Mouse (Mus musculus): ENCODE measurements at regions not wholly inside any gene's neighbourhood (a gene's known extent, or its start where the extent isn't known, plus 50 kb on each side); places are given as distances from the start of the nearest gene placed in this dataset.

- no peaks in the 10 kb centered on the region for H3K27me3 ChIP-seq
- H3K4me2 ChIP-seq (replicated peaks): no peak overlapping the region
- no peaks in the 10 kb centered on the region for H3K36me3 ChIP-seq
- H3K4me3 ChIP-seq (replicated peaks): no peak overlapping the region
- no peaks in the 10 kb centered on the region for H3K9me3 ChIP-seq (replicated peaks)
- no peaks in the 10 kb centered on the region for H3K4me1 ChIP-seq
- ATAC-seq (ENCODE audit: insufficient number of reproducible peaks, low FRiP score, low TSS enrichment, low read depth): no peak
- H3K9ac ChIP-seq: no peak overlapping the region
- WGBS: 51% methylated on average over 4 of the region's 4 CpGs
- no peak overlapping the region for H3K27ac ChIP-seq (replicated peaks)
Measured at GRCm38 (mm10) chr7:111969198-111969887, 54.0 kb upstream of the Usp47 start.

GRCm38 (mm10) chr7:111968261-111968660 lies 55.0 kb upstream of the Usp47 start:
- no peaks in the 10 kb centered on the region for H3K36me3 ChIP-seq
- WGBS: 56% methylated on average over 5 of the region's 5 CpGs

GRCm38 (mm10) chr7:111966716-111967115 lies 56.6 kb upstream of the Usp47 start:
- Histone ChIP-seq H3K27me3 (no peaks in the 10 kb centered on the region), H3K9me3 (replicated peaks) (no peaks in the 10 kb centered on the region), H3K9ac (no peak overlapping the region), H3K27ac (replicated peaks) (no peak overlapping the region), H3K36me3 (no peaks in the 10 kb centered on the region), H3K4me2 (replicated peaks) (no peak overlapping the region), H3K4me3 (replicated peaks) (no peak overlapping the region), H3K4me1 (no peaks in the 10 kb centered on the region)
- 70% methylated on average over 3 of the region's 3 CpGs for whole genome bisulfite sequencing
- no peak for ATAC-seq (ENCODE audit: insufficient number of reproducible peaks, low FRiP score, low TSS enrichment, low read depth)

More at GRCm38 (mm10) chr7:111968261-111968660, 55.0 kb upstream of the Usp47 start:
- Histone ChIP-seq H3K9me3 (replicated peaks) (no peaks in the 10 kb centered on the region), H3K4me2 (replicated peaks) (no peak overlapping the region), H3K27ac (replicated peaks) (no peak overlapping the region), H3K4me3 (replicated peaks) (no peak overlapping the region), H3K9ac (no peak overlapping the region), H3K27me3 (no peaks in the 10 kb centered on the region), H3K4me1 (no peaks in the 10 kb centered on the region)
- ATAC-seq (ENCODE audit: insufficient number of reproducible peaks, low FRiP score, low TSS enrichment, low read depth): no peak

GRCm38 (mm10) chr7:111963969-111964368 lies 59.3 kb upstream of the Usp47 start:
- no peak for ATAC-seq (ENCODE audit: insufficient number of reproducible peaks, low FRiP score, low TSS enrichment, low read depth)
- 74% methylated on average over 1 of the region's 1 CpGs for WGBS
- H3K27me3 ChIP-seq: no peaks in the 10 kb centered on the region
- H3K4me3 ChIP-seq (replicated peaks): no peak overlapping the region
- H3K36me3 ChIP-seq: no peaks in the 10 kb centered on the region
- H3K4me1 ChIP-seq: no peaks in the 10 kb centered on the region
- no peak overlapping the region for H3K4me2 ChIP-seq (replicated peaks)
- no peaks in the 10 kb centered on the region for H3K9me3 ChIP-seq (replicated peaks)
- no peak overlapping the region for H3K9ac ChIP-seq
- H3K27ac ChIP-seq (replicated peaks): no peak overlapping the region

GRCm38 (mm10) chr7:111959977-111960376 lies 63.3 kb upstream of the Usp47 start:
- H3K27ac ChIP-seq (replicated peaks): no peak overlapping the region
- no peak overlapping the region for H3K9ac ChIP-seq
- no peak overlapping the region for H3K4me3 ChIP-seq (replicated peaks)
- no peak for ATAC-seq (ENCODE audit: insufficient number of reproducible peaks, low FRiP score, low TSS enrichment, low read depth)
- H3K4me1 ChIP-seq: no peaks in the 10 kb centered on the region
- no peaks in the 10 kb centered on the region for H3K36me3 ChIP-seq
- 81% methylated on average over 3 of the region's 3 CpGs for WGBS
- H3K4me2 ChIP-seq (replicated peaks): no peak overlapping the region
- no peaks in the 10 kb centered on the region for H3K27me3 ChIP-seq
- H3K9me3 ChIP-seq (replicated peaks): no peaks in the 10 kb centered on the region

- no peak overlapping the region for H3K9ac ChIP-seq
- H3K27ac ChIP-seq (replicated peaks): no peak overlapping the region
- 71% methylated on average over 2 of the region's 2 CpGs for WGBS
- H3K27me3 ChIP-seq: no peaks in the 10 kb centered on the region
- no peaks in the 10 kb centered on the region for H3K9me3 ChIP-seq (replicated peaks)
- ATAC-seq (ENCODE audit: insufficient number of reproducible peaks, low FRiP score, low TSS enrichment, low read depth): no peak
- no peaks in the 10 kb centered on the region for H3K4me1 ChIP-seq
- no peak overlapping the region for H3K4me2 ChIP-seq (replicated peaks)
- no peaks in the 10 kb centered on the region for H3K36me3 ChIP-seq
- no peak overlapping the region for H3K4me3 ChIP-seq (replicated peaks)
Measured at GRCm38 (mm10) chr7:111956671-111957070, 66.6 kb upstream of the Usp47 start.

- Histone ChIP-seq H3K9ac (no peak overlapping the region), H3K27ac (replicated peaks) (no peak overlapping the region), H3K27me3 (no peaks in the 10 kb centered on the region), H3K9me3 (replicated peaks) (no peaks in the 10 kb centered on the region), H3K4me1 (no peaks in the 10 kb centered on the region), H3K4me3 (replicated peaks) (no peak overlapping the region), H3K4me2 (replicated peaks) (no peak overlapping the region), H3K36me3 (no peaks in the 10 kb centered on the region)
- no peak for ATAC-seq (ENCODE audit: insufficient number of reproducible peaks, low FRiP score, low TSS enrichment, low read depth)
- WGBS: 73% methylated on average over 4 of the region's 4 CpGs
Measured at GRCm38 (mm10) chr7:111939631-111940030, 83.7 kb upstream of the Usp47 start.

GRCm38 (mm10) chr7:111937547-111937946 lies 85.8 kb upstream of the Usp47 start:
- ATAC-seq (ENCODE audit: insufficient number of reproducible peaks, low FRiP score, low TSS enrichment, low read depth): no peak
- 74% methylated on average over 3 of the region's 3 CpGs for WGBS
- no peaks in the 10 kb centered on the region for H3K9me3 ChIP-seq (replicated peaks)
- H3K36me3 ChIP-seq: no peaks in the 10 kb centered on the region
- H3K4me3 ChIP-seq (replicated peaks): no peak overlapping the region
- H3K27ac ChIP-seq (replicated peaks): no peak overlapping the region
- H3K4me1 ChIP-seq: no peaks in the 10 kb centered on the region
- no peaks in the 10 kb centered on the region for H3K27me3 ChIP-seq
- H3K4me2 ChIP-seq (replicated peaks): no peak overlapping the region
- H3K9ac ChIP-seq: no peak overlapping the region

- H3K4me1 ChIP-seq: no peaks in the 10 kb centered on the region
- H3K9me3 ChIP-seq (replicated peaks): no peaks in the 10 kb centered on the region
- 70% methylated on average over 2 of the region's 2 CpGs for WGBS
- no peaks in the 10 kb centered on the region for H3K36me3 ChIP-seq
- no peak overlapping the region for H3K9ac ChIP-seq
- no peaks in the 10 kb centered on the region for H3K27me3 ChIP-seq
- no peak overlapping the region for H3K4me2 ChIP-seq (replicated peaks)
- H3K4me3 ChIP-seq (replicated peaks): no peak overlapping the region
- H3K27ac ChIP-seq (replicated peaks): no peak overlapping the region
- no peak for ATAC-seq (ENCODE audit: insufficient number of reproducible peaks, low FRiP score, low TSS enrichment, low read depth)
Measured at GRCm38 (mm10) chr7:111937102-111937501, 86.2 kb upstream of the Usp47 start.

- Histone ChIP-seq H3K36me3 (no peaks in the 10 kb centered on the region), H3K9ac (no peak overlapping the region), H3K4me1 (no peaks in the 10 kb centered on the region), H3K4me3 (replicated peaks) (no peak overlapping the region), H3K27me3 (no peaks in the 10 kb centered on the region), H3K27ac (replicated peaks) (no peak overlapping the region), H3K9me3 (replicated peaks) (no peaks in the 10 kb centered on the region), H3K4me2 (replicated peaks) (no peak overlapping the region)
- ATAC-seq (ENCODE audit: insufficient number of reproducible peaks, low FRiP score, low TSS enrichment, low read depth): no peak
- 87% methylated on average over 2 of the region's 2 CpGs for WGBS
Measured at GRCm38 (mm10) chr7:111932725-111933124, 90.6 kb upstream of the Usp47 start.

- Histone ChIP-seq H3K27me3 (no peaks in the 10 kb centered on the region), H3K36me3 (no peaks in the 10 kb centered on the region), H3K4me1 (no peaks in the 10 kb centered on the region), H3K4me2 (replicated peaks) (no peak overlapping the region), H3K4me3 (replicated peaks) (no peak overlapping the region), H3K9ac (no peak overlapping the region), H3K27ac (replicated peaks) (no peak overlapping the region), H3K9me3 (replicated peaks) (no peaks in the 10 kb centered on the region)
- no peak for ATAC-seq (ENCODE audit: insufficient number of reproducible peaks, low FRiP score, low TSS enrichment, low read depth)
- WGBS: 100% methylated on average over 1 of the region's 1 CpGs
Measured at GRCm38 (mm10) chr7:111919961-111920360, 103.3 kb upstream of the Usp47 start.

GRCm38 (mm10) chr7:111903741-111904231 lies 119.5 kb upstream of the Usp47 start:
- no peaks in the 10 kb centered on the region for H3K27me3 ChIP-seq
- no peak overlapping the region for H3K4me3 ChIP-seq (replicated peaks)
- H3K27ac ChIP-seq (replicated peaks): no peak overlapping the region
- no peak overlapping the region for H3K4me2 ChIP-seq (replicated peaks)
- H3K36me3 ChIP-seq: no peaks in the 10 kb centered on the region
- H3K9me3 ChIP-seq (replicated peaks): no peaks in the 10 kb centered on the region
- WGBS: 77% methylated on average over 7 of the region's 7 CpGs
- ATAC-seq (ENCODE audit: insufficient number of reproducible peaks, low FRiP score, low TSS enrichment, low read depth): no peak
- no peaks in the 10 kb centered on the region for H3K4me1 ChIP-seq
- no peak overlapping the region for H3K9ac ChIP-seq
